Mouse (Mus musculus) left cerebral cortex, adult 8-10 months (tissue): ENCODE measurements at regions not wholly inside any gene's neighbourhood (a gene's known extent, or its start where the extent isn't known, plus 50 kb on each side); places are given as distances from the start of the nearest gene placed in this dataset.

ENCODE experiments used
- DNase-seq, 2 experiments: peaks; one replicate each; pipeline ENCODE4 v3.0.0; 2022; ENCODE audit warnings: low spot score in 2 of 2

- peak in 1 of 2 experiments; percentile 52 for DNase-seq
Observed at GRCm38 (mm10) chr7:117878903-117879302, 237.1 kb downstream of the Rps15a start.

- no peak for DNase-seq
Observed at GRCm38 (mm10) chr7:117875241-117875640, 240.7 kb downstream of the Rps15a start.

- no peak for DNase-seq
Observed at GRCm38 (mm10) chr7:117859419-117859818, 256.6 kb downstream of the Rps15a start.

- peak in 1 of 2 experiments; percentile 46 for DNase-seq
Observed at GRCm38 (mm10) chr7:117855955-117856354, 260.0 kb downstream of the Rps15a start.

- no peak for DNase-seq
Observed at GRCm38 (mm10) chr7:117853716-117854115, 262.3 kb downstream of the Rps15a start.

- no peak for DNase-seq
Observed at GRCm38 (mm10) chr7:117852866-117853265, 263.1 kb downstream of the Rps15a start.

GRCm38 (mm10) chr7:117850822-117851221 lies 265.2 kb downstream of the Rps15a start:
- no peak for DNase-seq

- DNase-seq, result no peak
Observed at GRCm38 (mm10) chr7:117846041-117846440, 269.9 kb downstream of the Rps15a start.

- no peak for DNase-seq
Observed at GRCm38 (mm10) chr7:117842780-117843179, 273.2 kb downstream of the Rps15a start.

GRCm38 (mm10) chr7:117795035-117795434 lies 321.0 kb downstream of the Rps15a start:
- DNase-seq, result no peak

- no peak for DNase-seq
Observed at GRCm38 (mm10) chr7:117793991-117794390, 322.0 kb downstream of the Rps15a start.

GRCm38 (mm10) chr7:117792456-117792855 lies 323.5 kb downstream of the Rps15a start:
- DNase-seq, result no peak

- DNase-seq, result no peak
Observed at GRCm38 (mm10) chr7:117778996-117779395, 337.0 kb downstream of the Rps15a start.

GRCm38 (mm10) chr7:117777921-117778320 lies 338.1 kb downstream of the Rps15a start:
- no peak for DNase-seq

GRCm38 (mm10) chr7:117771836-117772235 lies 344.2 kb downstream of the Rps15a start:
- no peak for DNase-seq

- DNase-seq, result no peak
Observed at GRCm38 (mm10) chr7:117759506-117759905, 356.5 kb downstream of the Rps15a start.

GRCm38 (mm10) chr7:117757033-117757432 lies 359.0 kb downstream of the Rps15a start:
- no peak for DNase-seq

GRCm38 (mm10) chr7:117755830-117756229 lies 360.2 kb downstream of the Rps15a start:
- DNase-seq, result no peak

- DNase-seq, result peak; percentile 21 to 51
Observed at GRCm38 (mm10) chr7:117753296-117753695, 362.7 kb downstream of the Rps15a start.

GRCm38 (mm10) chr7:117752302-117753185 lies 363.4 kb downstream of the Rps15a start:
- DNase-seq, result no peak

GRCm38 (mm10) chr7:117747991-117748390 lies 367.2 kb downstream of the Xylt1 start:
- no peak for DNase-seq

GRCm38 (mm10) chr7:117746393-117746792 lies 365.6 kb downstream of the Xylt1 start:
- no peak for DNase-seq

- DNase-seq, result peak in 1 of 2 experiments; percentile 27
Observed at GRCm38 (mm10) chr7:117739706-117740105, 358.9 kb downstream of the Xylt1 start.
